Mouse (Mus musculus) gastrocnemius, adult 18-20 months (tissue): ENCODE results near the gene Lrrc42. TPM values are rescaled to one million over a fixed set of nuclear protein-coding genes. Genes with fewer than 3 reads are reported as not detected.
A peak's percentile ranks its signal among the peaks of the same experiment; 100 is the strongest.

Experiments used
- DNase-seq: peaks from one replicate; pipeline ENCODE4 v3.0.0; 2021; ENCODE audit warnings: low spot score
- long read RNA-seq, 2 experiments: library from polyadenylated mRNA; stranded (forward); transcript quantifications; one replicate each; pipeline ENCODE4 v2.0.0; 2021
- total RNA-seq, 2 experiments: library from RNA; stranded (reverse); gene quantifications; 2 replicates each; pipeline ENCODE4 v1.2.3; 2021

Gene Lrrc42
- total RNA-seq: 1 to 10 TPM; 7.9 to 9.5 TPM
- long read RNA-seq, experiment 1, partial matches to known transcripts: 0 of 5 reads
- long read RNA-seq, experiment 1, other reads (novel, unspliced or antisense): 1 of 5 reads
- long read RNA-seq, experiment 2, transcript Lrrc42-201 (8 exons, 1,755 nt): major isoform, 5 of 6 reads
- long read RNA-seq, experiment 2, partial matches to known transcripts: 0 of 6 reads
- long read RNA-seq, experiment 2, other reads (novel, unspliced or antisense): 1 of 6 reads

DNA sequence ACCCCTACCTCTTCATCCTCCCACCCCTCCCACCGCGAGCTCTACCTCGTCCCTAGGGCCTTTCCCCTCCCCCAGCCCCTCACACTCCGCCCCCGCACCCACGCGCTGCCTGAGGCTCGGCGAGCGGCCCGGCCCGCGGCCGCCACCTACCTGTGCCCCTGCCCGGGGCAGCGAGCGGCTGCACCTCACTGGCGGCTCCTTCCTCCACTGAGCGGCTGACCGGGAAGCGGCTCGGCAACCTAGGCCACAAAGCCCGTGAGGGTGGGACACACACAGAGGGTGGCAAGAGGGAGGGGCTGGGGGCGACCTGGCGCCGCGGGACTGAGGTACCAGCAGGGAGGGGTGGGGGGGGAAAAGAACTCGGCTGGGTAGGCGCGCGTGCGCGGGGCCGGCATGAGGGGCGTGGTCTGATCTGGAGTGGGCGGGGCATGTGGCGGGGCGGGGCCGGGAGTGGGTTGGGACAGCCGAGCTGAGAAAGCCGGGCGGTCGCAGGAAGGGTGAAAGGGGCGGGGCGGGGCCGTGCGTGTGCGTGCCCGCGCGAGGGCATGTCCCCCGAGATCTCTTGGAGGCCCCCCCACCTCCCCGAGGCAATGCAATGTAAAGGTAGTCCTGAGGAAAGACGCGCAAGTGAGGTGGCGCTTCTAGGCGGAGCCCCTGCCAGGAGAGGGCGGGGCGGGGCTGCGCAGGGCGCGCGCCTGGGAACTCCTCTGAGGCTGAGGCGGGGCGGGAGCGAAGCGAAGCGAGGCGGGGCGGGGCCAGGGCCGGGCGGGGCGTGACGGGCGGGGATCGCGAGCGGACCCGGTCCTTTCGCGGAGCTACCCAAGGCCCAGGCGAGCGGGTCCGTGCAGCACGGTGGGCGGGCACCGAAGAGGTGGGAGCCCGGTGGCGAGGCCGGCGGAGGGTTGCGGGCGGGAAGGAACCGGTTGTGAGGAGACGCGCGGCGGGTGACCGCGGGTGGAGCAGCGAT is at the start of gene Lrrc42, which contains the start of gene Hspb11:
Gene Lrrc42, minus strand, starts transcription at position 408 of the 967 bp plus-strand sequence.
Gene Hspb11, plus strand, starts transcription at position 469 of the 967 bp plus-strand sequence.
- DNase-seq: peak; percentile 92

DNA sequence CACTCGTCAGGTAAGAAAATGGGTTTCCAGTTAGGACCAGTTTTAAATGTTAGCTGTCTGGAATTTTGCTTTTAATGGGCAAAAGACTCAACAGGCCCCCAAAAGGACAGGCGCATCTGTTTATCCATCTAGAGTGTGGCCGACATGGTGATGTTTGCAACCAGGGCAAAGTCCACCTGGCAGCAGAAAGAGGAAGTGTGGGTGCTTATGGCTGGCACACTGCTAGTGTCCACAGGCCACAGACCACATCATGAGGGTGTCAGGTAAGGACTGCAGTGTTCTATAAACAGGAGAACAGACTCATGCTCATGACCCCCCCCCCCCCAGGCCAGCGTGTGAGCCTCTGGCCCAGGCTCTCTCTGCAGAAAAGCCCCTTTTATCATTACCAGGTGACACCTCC is 49.5 kb upstream of the Lrrc42 start:
- DNase-seq: no peak

DNA sequence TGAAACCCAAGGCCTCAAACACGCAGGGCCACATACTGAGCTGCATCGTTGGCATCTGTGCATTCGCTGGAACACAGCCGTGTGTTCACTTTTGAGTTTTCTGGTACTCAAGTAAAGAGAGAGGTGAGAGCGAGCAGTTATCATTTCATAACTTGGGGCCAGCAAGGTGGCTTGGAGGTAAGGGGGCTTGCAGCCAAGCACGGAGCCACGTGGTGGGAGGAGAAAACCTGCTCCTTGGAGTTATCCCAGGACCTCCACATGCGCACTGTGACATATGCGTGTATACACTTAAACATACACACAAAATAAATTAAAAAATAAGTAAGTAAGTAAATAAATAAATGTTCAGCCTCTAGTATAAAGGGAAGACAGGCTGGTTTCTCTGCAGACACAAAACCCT is 48.9 kb upstream of the Lrrc42 start:
- DNase-seq: no peak

DNA sequence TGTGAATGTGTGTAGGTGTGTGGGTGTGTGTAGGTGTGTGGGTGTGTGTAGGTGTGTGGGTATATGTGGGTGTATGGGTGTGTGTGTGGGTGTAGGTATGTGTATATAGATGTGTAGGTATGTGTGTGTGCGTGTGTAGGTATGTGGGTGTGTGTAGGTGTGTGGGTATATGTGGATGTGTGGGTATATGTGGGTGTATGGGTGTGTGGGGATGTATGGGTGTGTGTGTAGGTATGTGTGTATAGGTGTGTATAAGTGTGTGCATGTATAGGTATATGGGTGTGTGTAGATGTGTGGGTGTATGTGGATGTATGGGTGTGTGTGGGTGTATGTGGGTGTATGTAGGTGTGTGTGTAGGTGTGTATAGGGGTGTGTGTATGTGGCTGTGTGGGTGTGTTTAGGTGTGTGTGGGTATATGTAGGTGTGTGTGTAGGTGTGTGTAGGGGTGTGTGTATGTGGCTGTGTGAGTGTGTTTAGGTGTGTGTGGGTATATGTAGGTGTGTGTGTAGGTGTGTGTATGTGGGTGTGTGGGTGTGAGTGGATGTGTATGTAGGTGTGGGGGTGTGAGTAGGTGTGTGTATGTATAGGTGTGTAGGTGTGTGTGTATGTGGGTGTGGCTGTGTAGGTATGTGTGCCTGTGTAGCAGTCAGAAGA is 47.7 kb upstream of the Lrrc42 start:
- no peak for DNase-seq

DNA sequence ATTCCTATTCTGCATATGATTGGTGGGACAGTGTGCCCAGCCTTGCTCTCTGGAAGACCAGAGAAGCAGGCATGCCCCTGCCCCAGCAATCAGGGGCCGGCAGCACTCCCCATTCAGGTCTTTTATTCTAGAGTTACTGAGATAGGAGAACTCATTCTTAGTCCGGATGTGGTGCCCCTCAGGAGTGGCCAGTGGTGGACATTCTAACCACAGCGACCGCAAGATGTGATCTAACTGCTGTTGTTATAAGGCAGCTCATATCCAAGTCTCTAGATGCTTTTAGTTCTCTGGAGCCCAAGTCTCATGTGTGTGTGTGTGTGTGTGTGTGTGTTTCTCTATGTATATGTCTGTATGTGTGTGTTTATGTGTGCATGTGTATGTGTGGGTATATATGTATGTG is 47.0 kb upstream of the Lrrc42 start:
- no peak for DNase-seq

DNA sequence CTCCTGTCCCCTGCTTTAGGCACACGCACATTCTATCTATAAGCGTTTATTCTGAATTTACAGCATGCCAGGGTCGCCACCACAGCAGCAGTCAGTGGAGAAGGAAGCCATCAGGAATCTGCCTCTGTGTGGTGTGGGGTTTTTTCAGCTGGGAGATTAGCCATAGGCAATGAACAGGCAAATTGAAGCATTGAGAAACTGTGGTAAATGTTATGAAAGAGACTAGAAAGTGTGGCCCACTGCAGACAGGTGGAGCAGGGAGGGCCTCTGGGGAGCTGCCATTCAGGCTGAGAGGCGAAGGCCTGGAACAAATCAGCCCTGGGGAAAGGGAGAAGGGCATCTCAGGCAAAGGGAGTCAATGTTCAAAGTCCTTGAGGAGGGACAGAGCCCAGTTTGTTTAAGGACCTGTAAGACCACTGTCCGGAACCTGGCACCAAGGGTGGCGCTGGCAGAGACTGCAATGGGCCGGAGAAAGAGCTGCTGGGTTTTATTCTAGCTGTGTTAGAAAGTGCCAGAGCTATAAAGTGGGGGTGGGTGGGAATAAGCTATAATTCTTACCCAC is 46.5 kb upstream of the Lrrc42 start:
- DNase-seq: no peak

DNA sequence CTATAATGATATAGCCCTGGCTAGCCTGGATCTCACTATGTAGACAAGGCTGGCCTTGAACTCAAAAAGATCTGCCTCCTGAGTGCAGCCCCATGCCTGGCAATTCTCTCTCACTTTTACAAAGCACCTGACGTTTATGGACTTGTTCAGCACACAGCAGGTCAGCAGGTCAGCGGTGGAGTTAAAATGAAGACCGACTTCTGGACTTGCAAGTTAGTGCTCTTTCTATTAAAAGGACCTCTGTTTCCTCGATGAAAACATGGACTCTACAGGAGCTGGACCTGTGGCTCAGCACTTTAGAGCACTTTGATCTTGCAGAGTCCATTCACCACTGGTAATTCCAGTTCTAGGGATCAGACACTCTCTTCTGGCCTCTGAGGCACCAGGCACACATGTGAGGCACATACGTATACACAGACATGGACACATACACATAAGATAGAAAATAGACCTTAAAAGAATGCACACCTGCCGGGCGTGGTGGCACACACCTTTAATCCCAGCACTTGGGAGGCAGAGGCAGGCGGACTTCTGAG is 44.8 kb upstream of the Lrrc42 start:
- DNase-seq: no peak

DNA sequence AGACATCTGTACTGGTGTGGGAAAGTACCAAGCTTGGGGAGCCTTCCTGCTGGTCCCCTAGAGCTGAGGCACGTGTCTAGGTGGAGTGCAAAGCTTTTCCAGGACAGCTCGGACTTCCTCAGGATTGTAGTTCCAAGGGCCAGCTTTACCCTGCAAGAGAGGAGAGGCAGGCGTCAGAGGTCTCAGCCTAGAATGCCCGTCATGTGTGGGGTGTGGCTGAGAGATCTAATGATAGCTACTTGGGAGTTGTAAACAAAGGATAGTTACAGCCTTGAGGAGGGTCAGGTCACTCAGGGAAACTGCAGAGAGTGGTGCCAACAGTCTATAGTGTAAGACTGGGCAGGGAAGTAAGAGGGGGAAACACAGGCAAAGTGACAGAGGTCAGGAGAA is 38.9 kb upstream of the Lrrc42 start:
- DNase-seq: no peak

DNA sequence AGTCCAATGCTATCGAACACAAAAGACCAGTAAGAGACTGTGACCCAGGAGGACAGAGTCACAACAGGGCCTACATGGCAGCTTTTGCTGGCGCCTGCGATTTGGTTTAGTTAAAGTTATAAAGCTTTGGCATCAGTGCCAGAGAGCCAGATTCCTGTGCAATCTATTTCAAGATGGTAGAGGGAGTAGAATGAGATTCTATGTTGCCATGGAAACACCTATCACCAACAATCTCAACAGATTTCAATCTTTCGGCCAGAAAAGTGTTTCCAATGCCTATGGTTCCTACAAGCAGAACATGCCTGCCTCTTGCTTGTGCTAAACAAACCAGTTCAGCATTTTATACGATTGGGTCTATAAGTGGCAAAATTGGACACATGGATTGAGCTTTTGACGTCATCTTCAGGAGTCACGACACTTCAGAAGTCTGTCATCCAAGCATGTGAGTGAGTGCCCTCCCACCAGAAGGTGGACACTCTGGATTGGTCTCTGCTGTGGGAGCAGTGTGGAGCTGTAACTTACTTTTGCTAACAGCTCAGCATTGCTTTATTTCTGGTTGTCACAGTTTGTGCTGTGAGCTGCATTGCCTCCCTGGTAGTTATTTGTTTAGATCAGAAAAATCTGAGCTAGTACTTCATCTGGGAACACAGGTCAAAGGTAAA is 38.4 kb upstream of the Lrrc42 start:
- no peak for DNase-seq

DNA sequence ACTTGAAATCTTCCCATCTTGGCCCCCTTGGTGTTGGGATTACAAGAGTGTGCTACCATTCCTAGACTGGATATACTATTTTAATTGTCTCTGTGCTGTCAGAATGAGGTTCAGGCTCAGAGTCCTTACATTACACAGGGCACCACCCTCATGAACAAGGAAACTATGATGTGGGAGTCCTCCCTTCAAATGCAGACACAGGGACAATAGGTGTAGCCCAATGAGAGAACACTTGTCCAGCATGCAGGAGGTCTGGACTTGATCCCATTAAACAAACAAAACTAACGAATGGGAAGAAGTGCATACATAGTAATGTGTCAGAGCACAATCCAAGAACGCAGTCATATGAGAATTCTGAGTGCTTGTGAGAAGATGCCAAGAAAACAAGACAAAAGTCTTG is 34.2 kb upstream of the Lrrc42 start:
- no peak for DNase-seq

DNA sequence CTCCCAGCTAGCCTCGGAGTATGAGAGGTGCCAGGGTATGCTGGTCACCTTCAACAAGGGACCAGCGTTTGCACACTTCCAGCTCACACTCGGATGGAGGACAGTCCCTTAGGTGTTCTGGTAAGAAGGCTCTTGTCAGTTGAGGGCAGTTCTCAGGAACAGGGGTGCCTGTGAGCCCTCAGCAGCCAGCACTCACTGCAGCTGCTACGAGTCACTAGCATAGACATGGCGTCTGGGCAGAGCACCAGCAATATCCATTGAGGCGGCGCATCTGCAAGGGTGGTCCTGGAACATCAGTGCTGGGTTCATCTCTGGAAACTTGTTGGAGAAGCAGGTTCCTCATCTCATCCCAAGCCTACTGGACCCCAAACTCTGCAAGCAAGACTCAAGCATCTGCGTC is 33.1 kb upstream of the Lrrc42 start:
- DNase-seq: no peak

DNA sequence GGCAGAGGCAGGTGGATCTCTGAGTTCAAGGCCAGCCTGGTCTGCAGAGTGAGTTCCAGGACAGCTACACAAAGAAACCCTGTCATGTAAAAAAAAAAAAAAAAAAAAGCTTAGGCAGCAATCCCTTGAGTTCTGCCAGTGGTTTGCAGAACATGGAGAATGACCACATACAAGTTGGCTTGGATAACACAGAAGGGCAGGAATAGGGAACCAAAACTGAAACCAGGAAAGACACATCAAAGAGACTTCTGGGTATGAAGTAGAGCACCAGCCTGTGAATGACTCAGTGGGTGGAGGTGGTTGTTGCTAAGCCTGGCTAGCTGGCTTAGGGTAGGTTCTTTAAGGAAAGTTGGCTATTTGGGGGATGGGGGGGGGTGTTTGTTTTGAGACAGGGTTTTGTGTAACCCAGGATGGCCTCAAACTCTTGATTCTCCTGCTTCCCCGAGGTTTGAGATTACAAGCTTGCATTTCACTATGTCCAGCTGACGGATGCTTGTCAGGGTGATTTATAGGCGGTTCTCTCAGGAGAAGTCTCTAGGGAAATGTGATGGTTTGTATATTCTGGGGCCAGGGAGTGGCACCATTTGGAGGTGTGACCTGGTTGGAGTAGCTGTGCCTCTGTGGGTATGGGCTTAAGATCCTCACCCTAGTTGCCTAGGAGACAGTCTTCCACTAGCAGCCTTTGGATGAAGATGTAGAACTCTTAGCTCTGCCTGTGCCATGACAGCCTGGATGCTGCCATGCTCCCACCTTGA is 32.3 kb upstream of the Lrrc42 start:
- DNase-seq: no peak

DNA sequence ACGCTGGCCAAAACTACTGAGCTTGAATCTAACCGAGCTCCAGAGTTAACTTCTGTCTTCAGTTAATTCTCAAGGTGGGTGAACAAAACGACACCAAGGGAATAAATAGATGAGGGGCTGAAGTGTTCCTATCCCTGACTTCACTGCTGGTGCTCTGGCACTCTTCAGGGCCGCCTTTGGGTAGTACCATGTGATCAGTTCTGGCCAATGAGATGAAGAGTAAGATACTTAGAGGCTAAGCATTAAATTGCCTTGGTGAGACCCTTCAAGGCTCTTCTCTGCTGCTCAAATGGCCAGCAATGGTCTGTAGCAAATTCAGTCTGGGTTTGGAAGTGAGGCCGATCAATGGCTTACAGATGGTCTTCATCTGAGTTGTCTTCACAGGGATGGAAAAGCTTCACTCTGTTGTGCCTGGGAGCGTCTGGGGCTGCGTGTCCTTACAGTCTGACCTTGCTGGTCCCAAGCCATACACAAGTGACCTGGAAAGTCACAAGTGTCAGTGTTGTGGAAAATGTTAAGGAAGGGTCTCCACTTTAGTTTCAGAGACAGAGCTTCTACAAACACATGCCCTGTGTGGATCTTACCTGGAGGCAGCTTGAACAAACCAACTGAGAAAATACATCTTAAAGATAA is 27.6 kb upstream of the Lrrc42 start:
- DNase-seq: no peak

DNA sequence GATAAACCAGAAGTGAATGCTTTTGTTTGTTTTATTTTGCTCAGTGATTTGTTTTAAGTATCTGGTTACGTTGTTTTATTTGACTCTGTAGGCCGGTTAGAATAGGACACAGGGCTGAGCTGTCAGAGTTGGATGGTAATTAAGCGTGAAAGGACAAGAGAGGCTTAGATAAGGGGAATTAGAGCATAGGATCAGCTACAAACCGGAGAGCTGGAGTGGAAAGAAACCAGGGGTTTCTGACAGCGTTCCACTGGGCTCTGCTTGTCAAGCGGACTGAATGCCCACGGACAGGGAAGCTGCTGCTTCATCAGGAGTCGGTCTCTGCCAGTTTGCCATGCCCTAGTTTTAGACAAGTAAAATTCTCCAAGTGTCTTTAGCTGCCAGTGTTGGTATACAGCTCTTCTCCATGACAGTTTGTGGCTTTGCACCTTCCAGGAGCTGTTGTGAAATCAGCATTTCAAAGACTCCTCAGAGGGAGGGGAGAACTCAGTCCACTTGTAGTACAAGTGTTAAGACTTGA is 24.9 kb upstream of the Lrrc42 start:
- DNase-seq: no peak

DNA sequence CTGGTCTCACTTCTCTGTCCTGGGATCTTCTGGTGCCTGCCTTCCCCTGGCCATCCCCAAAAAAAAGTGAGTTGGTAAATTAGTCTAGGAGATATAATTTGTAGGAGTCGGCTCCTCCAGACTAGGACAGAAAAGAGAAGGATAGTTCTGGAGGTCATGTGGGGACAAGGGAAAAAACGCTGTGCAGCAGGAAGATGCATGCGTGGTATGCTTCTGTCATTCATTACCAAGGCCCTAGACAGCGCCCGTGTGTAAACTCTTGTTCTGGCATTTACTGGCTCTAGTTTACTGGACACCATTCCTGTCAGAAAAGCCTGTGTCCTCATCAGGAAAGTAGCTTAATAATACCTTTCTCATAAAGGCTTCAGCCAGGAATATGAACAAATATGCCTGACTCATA is 21.2 kb upstream of the Lrrc42 start:
- DNase-seq: no peak

DNA sequence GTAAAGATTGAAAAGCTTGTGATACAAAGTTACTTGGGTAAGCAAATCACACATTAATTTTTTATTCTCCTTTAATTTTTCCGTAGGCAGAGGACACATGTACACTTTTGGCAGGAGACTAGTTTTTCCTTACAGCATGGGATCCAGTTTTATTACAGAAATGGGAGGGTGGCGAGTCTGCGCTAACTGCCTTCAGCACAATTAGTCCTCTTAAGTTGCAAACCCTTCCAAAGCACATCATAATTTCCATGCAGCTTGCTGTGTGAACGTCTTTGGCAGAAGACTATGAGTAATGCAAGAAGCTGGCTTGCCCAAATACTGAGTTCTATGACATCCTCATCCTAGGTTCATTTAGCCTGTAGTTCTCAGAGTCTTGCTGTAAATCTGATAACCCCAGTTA is 20.4 kb upstream of the Lrrc42 start:
- DNase-seq: no peak

DNA sequence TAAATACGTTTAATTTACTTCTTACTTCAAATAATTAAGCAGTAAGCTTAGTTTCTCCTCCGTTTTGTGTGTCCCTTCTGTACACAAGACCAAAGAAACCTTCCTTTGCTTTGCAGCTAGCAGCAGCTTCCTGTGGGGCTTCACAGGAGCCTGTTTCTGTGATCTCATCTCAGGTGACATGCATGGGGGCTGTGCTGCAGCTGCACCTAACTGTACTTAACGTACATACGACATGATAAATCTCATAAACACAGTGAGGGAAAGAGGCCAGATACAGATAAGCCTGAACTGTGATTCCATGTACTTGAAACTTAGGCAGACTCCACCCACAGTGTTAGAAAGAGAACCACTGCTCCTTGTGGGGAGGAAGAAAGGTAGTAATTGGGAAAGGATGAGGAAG is 6.7 kb upstream of the Lrrc42 start:
- DNase-seq: no peak

DNA sequence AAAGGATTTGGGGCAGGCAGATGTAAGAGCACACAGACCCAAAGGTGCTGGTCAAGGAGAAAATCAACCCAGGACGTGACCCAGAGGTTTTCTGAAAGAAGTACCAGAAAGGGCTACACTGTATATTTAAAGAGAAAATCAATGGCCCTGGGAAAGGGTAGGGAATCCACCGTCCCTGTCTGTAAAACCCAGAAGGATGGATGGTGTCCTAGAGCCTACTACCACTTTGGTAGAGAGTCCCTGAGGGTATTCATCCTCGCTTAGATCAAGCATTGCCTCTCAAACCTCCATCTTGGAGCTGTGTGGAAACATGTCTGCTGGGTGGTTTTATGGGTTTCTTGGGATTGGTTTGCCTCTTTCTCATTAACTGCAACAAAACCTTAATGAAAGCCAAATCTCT is 1.1 kb upstream of the Lrrc42 start:
- no peak for DNase-seq

DNA sequence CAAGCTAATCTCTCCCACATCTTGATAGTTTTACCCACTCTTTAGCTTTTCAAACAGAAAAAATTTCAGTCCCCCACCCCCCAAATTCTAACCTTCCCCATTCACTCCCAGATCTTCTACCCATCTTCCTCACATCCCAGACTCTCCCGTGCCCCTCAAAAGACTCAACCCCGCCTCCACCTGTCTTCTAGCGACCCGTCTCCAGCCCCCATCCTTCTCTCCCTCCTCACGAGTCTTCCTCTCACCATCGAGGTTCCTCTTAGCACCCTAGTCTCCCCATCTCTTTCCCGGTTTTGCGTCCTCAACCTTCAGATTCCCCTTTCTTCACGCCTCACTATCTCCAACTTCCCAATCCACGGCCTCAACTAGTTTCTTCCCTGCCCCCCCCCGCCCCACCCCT is 810 bp downstream of the Lrrc42 start:
- DNase-seq: peak; percentile 3

DNA sequence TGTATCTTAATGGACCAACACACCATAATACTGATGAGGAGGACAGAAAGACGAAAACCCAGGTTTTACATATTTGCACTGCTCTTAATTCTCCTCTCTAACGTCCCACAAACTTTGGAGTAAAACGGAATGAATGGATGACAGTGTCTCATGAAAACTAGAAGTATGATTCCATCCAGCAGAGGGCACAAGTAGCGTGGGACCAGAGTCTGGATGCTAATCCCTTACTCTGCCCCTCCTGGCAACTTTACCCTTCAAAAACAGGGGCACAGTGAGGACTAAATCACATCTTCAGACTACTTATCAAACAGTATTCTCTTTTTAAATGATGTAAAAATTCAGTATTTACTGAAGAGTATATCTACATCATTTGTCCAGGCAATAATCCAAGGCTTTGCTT is 2.8 kb downstream of the Lrrc42 start:
- DNase-seq: peak; percentile 49
